Mouse (Mus musculus) layer of hippocampus, adult 18-20 months (tissue): ENCODE measurements around the gene Ctf2. TPM values are rescaled to one million over a fixed set of nuclear protein-coding genes. Genes with fewer than 3 reads are reported as not detected.
"Not testable (repeated sequence)": the region's sequence is repeated elsewhere in the genome, so short reads cannot be mapped to it uniquely, and the experiment has no call there.

Experiments used
- DNase-seq, 2 experiments: peaks; one replicate each; pipeline ENCODE4 v3.0.0; 2022; ENCODE audit warnings: low spot score in 2 of 2
- long read RNA-seq: library from polyadenylated mRNA; stranded (forward); transcript quantifications from one replicate; pipeline ENCODE4 v2.0.0, GENCODE M21; 2021
- total RNA-seq, 2 experiments: library from RNA; stranded (reverse); gene quantifications; 2 replicates each; pipeline ENCODE4 v1.2.3; 2021

Gene Ctf2
- total RNA-seq = not detected
- long read RNA-seq = 0 reads

DNA sequence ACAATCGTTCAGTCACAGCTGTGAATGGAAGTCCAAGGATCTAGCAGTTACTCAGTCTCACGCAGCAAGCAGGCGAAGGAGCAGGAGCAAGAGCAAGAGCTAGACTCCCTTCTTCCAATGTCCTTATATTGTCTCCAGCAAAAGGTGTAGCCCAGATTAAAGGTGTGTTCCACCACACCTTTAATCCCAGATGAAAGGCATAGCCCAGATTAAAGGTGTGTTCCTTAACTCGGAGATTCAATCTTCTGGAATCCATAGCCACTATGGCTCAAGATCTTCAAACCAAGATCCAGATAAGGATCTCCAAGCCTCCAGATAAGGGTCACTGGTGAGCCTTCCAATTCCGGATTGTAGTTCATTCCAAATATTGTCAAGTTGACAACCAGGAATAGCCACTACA lies at the start of gene Ctf2:
Ctf2 (minus strand) TSS at position 101 of the 400 bp plus-strand sequence.
- not testable (repeated sequence) for DNase-seq

DNA sequence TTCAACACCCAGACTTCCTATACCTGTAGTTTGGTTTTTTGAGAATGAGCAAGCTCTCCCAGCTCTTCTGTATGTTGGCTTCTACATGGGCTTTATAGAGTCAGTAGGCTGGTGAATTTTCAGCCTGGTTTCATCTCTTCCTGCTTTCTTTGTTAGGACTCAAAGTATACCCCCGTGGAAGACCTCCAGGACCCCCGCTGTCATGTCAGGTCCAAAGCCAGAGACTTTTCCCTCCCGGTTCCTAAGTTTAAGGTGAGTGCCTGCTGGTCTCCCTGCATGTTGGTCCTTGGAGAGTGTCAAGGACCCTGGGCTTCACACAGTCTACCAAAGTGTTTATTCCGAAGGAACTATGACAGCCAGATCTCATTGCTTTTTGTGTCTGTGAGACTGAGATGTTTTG lies 46.4 kb upstream of the Ctf2 start:
- no peak for DNase-seq

GRCm38 (mm10) chr7:127777474-127778266 lies 45.7 kb upstream of the Ctf2 start:
- peak in 1 of 2 experiments; percentile 34 for DNase-seq

DNA sequence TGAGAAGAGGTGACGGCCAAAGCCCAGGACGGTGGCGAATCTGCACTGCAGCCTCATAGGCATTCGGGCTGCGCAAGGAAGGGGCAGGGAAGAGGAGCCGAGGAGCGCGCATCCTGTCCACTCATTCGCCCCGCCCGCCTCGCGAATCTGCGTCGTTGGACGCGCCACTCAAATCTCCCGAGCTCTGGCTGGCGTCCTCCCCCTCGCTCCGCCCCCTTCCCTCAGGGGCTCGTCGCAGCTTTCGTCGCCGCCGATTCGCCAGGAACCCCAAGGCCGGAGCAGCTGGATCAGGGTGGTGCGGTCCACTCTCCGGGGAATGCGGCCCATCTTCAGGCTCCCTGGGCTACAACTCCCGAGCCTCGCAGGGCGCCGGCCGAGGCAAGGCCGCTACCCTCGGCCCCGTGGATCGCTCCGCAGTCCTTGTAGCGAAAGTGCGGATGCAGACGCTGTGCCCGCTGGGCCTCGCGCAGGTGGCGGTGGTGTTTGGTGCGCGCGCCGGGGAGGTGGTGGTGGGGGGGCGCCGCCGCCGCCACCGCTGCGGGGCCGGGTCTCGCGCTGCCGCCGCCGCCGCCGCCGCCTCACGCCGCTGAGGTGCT lies 45.0 kb upstream of the Ctf2 start:
- DNase-seq = peak; percentile 96 to 97

DNA sequence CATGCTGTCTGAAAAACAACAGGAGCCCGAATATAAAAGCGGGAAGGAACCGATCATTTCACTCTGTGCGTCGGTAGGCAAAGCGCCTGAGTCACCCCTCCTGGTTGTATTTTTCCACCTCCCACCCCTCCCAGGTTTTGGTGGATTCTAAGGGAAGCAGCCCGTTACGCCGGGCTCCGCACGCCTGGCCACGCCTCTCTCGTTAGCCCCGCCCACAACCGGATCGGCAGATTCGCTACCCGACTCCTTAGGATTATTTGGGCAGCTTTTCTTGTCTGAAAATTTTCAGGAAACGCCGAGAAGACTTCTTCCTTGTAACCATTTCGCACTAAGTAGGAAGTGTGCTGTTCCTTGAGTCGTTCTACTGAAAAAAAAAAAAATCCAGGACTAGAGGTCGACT lies 44.5 kb upstream of the Ctf2 start, which contains the start of gene Setd1a:
Setd1a (plus strand) TSS at position 245 of the 400 bp plus-strand sequence.
- peak; percentile 88 to 92 for DNase-seq

DNA sequence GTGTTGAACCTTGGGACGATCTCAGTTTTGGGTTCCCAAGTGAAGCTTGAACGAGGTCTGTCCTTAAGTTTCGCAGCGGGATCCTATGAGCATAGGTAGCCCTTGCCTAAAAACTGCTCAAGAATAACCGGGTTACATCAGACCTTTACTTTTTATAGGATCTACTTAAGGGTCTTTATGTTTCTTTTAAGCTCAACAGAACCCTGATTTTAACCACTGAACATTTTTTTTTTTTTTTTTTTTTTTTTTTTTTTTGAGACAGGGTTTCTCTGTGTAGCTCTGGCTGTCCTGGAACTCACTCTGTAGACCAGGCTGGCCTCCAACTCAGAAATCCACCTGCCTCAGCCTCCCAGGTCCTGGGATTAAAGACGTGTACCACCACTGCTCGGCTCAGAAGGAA lies 43.9 kb upstream of the Ctf2 start:
- not testable (repeated sequence) for DNase-seq

DNA sequence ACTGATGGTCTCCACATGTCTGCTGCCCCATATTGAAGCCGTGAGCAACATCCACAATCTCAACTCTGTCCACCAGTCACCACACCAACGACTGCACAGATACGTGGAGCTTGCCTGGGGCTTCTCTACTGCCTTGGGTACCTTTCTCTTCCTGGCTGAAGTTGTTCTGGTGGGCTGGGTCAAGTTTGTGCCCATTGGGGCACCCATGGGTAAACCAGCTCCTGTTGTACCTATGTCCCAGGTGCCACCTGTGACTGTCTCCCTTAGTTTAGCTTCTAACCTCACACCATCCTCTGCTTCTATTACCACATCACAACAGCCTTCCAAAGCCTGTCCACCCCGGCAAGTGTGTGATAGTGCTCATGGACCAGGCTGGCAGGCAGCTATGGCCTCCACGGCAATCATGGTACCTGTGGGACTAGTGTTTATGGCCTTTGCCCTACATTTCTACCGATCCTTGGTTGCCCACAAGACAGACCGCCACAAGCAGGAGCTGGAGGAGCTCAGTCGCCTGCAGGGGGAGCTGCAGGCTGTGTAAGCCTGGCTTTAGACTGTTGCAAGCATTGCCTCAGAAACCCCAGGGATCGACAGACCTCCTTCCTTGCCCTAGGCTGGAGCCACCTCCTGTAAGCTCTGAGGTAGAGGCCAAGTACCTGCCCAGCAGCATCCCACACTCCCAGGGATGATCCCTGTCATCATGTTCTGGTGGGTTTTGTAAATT lies 41.9 kb upstream of the Ctf2 start:
- DNase-seq = peak; percentile 53 to 78

DNA sequence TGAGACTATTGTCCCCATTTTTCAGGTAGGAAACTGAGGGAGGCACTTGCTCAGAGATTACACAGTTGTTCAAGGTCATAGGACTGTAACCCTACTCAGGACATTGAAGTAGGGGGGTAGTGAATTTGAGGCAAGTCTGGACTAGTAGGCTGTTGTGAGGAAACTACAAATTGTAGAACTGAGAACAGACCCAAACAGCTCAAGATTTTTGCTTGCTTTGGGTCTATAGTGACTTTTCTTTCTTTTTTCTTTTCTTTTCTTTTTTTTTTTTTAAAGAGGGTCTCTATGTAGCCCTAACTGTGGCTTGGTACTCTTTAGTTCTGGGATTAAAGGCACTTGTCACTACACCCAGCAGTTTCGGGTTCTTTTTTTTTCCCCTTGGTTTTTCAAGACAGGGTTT lies 40.6 kb upstream of the Ctf2 start:
- DNase-seq = no peak

DNA sequence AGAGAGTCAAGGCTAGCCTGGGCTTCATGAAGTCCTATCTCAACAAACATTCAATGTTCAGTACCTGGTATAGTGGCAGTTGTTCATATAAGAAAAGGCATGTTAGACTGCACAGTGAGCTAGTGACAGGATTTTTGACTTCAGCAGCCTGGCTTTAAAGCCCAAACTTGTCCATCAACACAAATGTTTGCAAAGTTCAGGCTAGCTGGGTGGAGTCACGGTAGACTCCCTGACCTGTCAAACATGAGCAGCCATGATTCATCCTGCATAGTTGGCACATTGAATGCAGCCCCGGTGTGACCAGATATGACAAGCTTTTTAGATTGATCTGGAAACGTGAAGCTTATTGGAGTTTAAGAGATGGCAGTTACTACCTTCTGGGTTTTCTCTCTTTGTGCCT lies 40.1 kb upstream of the Ctf2 start:
- DNase-seq = no peak

- peak; percentile 66 to 81 for DNase-seq
These were observed 39.3 kb upstream of the Ctf2 start for GRCm38 (mm10) chr7:127771262-127771661.

DNA sequence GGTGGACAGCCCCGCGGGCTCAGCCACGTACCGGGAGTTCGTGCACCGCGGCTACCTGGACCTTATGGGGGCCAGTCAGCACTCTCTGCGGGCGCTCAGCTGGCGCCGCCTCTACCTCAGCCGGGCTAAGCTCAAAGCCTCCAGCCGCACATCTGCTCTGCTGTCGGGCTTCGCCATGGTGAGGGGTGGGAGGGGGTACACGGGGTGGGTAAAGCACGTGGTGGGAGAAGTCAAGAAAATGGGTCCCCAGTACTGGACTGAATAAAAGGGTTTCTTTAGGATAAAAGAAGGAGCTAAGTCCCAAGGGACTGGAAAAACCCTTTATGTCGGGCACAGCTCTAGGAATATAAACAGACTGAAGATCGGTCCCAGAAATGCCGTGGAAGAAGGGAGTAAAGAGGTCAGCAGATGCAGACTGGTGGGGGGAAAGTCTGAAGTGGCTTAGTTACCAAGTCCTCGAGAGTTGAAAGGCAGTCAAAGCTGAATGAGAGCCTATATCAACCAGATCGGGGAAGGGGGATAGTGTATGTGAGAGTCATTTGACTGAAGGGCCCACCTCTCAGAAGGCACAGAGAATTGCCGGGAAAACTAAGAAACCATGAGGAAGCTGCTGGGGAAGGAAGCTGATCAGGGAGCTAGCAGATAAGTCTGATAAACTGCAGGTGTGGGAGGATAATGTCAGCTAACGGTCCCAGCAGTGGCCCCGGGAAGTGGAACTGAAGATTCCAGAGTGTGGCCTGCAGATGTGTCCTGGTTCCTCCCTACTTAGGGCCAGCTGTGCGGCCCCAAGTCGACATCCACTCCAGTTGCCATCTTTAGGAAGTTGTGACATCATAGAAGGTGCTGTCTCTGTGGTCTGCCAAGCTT lies 38.3 kb upstream of the Ctf2 start:
- no peak for DNase-seq

DNA sequence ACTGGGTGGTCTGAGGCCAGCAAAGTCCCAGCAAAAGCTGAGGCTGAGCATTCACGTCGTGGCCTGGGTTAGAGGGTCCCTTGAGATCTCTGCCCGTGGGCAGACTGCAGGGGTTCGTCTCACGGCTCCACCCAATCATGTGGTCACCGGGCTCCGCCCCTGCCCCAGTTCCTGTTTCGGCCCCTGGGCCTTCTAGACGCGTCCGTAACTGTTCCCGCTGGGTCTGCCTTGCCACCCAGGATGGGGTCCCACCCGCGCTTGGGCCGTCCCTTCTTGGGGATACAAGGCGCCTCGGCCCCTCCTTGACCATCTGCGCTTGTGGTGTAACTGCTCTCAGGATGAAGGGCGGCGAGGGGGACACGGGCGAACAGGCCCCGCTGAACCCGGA lies 37.7 kb upstream of the Ctf2 start, which contains the start of gene Orai3:
Orai3 (plus strand) TSS at position 165 of the 388 bp plus-strand sequence.
- peak; percentile 82 to 83 for DNase-seq

GRCm38 (mm10) chr7:127768997-127769593 lies 37.1 kb upstream of the Ctf2 start:
- peak; percentile 96 to 99 for DNase-seq

GRCm38 (mm10) chr7:127768346-127768996 lies 36.5 kb upstream of the Ctf2 start:
- DNase-seq = no peak

GRCm38 (mm10) chr7:127767671-127768345 lies 35.8 kb upstream of the Ctf2 start:
- DNase-seq = no peak

- DNase-seq = no peak
These were observed 35.1 kb upstream of the Ctf2 start for GRCm38 (mm10) chr7:127766851-127767609.

- no peak for DNase-seq
These were observed 33.8 kb upstream of the Ctf2 start for GRCm38 (mm10) chr7:127765756-127766155.

DNA sequence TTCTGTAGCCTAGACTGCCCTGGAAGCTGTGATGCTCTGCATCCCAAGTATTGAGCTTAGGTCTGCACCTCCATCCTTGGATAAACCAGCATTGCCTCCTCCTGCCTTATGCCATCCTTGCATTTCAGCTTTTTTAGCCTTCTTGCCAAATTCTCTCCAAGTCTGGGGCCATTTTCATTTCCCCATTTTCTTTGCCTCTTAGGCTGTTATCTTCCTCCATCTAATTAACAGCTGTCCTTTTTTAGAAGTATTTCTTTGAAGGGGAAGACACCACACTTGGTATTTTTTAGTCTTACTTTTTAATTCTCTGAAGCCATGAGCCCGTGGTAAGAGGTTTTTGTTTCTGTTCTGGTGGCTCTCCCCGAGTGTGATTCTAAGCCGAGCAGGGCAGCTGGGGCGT lies 31.7 kb upstream of the Ctf2 start:
- DNase-seq = no peak

DNA sequence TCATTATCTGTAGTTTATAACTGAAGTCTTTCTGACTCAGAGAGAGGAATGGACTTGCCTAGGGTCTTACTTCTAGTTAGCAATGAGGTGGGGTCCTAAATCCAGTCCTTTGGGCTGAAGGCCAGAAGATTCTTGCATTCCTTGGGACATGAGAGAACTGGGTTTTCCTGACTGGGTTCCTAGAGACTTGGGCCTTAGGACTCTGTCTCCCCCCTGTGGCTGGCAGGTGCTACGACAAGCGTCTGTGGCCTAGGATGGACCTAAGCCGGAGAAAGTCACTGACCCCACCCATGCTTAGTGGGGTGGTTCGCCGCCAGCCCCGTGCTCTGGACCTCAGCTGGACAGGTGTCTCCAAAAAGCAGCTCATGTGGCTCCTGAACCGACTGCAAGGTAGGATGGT lies 29.1 kb upstream of the Ctf2 start:
- DNase-seq = peak in 1 of 2 experiments; percentile 63
